20 mouse cellular contexts compared by ENCODE assay signal in the genomic region with DNA sequence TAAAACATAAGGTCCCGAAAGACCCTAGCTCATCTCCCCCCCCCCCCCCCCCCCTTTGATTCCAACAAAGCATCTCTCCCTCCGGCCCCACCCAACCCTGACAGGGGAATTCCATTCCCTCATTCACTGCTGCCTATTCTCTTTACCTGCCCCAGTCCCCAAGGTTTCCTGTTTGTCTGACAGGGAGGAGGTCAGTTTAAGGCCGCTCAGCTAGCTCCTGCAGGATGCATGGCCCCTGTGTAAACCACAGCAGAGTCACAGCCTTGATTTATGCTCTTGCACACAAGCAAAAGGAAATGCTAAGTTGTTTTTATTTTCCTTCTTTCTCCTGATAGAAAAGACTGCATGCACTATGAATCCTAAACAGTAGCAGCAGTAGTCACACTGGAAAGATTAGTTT.
DNase-seq lines count a peak whose midpoint lies in the region; ATAC-seq and TF ChIP-seq lines count a peak whose summit lies in the region.
"Had no signal": no experiment of that assay in that cellular context is flagged by ENCODE, and none has a peak within 500 bp of the region (broad histone marks: within the 10 kb centered on the region; RNA-seq: fewer than 3 reads in every experiment).

No protein-coding gene starts in this region.

- no peaks in the 10 kb centered on the region for H3K27me3 ChIP-seq in kidney, adult 2 months (replicated peaks; ENCODE audit: control insufficient read depth, insufficient read depth, low read length)
- no peaks in the 10 kb centered on the region for H3K27me3 ChIP-seq in kidney, embryonic 16.5 days (ENCODE audit: insufficient read depth, low read length)
- H3K27me3 ChIP-seq: embryonic facial prominence, embryonic 15.5 days; limb, embryonic 13.5 days; neural tube, embryonic 12.5 days; Patski had no signal

- H3K9ac ChIP-seq in kidney, embryonic 16.5 days (replicated peaks; ENCODE audit: low read length), result no peak overlapping the region
- H3K9ac ChIP-seq: embryonic facial prominence, embryonic 15.5 days; limb, embryonic 13.5 days; liver, embryonic 14.5 days; neural tube, embryonic 12.5 days had no signal

- TF ChIP-seq POLR2A in kidney, adult 2 months (IDR thresholded peaks at IDR 0.05; ENCODE audit: low read depth, low read length), result no peak

- no peak overlapping the region for H3K27ac ChIP-seq in kidney, adult 2 months (ENCODE audit: insufficient read depth, low read depth, low read length)
- peak overlapping the region; percentile 77 for H3K27ac ChIP-seq in kidney, embryonic 16.5 days (ENCODE audit: low read length)
- H3K27ac ChIP-seq: embryonic facial prominence, embryonic 15.5 days; hindbrain, postnatal 0 days; limb, embryonic 13.5 days; liver, embryonic 14.5 days; macrophage; neural tube, embryonic 12.5 days had no signal

- H3K4me3 ChIP-seq in kidney, adult 2 months (ENCODE audit: insufficient read depth, low read depth, low read length), result no peak overlapping the region
- no peak overlapping the region for H3K4me3 ChIP-seq in kidney, embryonic 16.5 days (ENCODE audit: low read length)
- H3K4me3 ChIP-seq: embryonic facial prominence, embryonic 15.5 days; limb, embryonic 13.5 days; neural tube, embryonic 12.5 days had no signal

- H3K9me3 ChIP-seq in kidney, embryonic 16.5 days (ENCODE audit: low read length), result no peaks in the 10 kb centered on the region
- H3K9me3 ChIP-seq: embryonic facial prominence, embryonic 15.5 days; limb, embryonic 13.5 days; neural tube, embryonic 12.5 days had no signal

- H3K4me2 ChIP-seq in kidney, embryonic 16.5 days (replicated peaks; ENCODE audit: low read depth, low read length), result no peak overlapping the region
- H3K4me2 ChIP-seq: embryonic facial prominence, embryonic 15.5 days; limb, embryonic 13.5 days; midbrain, embryonic 11.5 days; neural tube, embryonic 12.5 days had no signal

- no peak for TF ChIP-seq CTCF in kidney, adult 2 months (conservative IDR thresholded peaks at IDR 0.05; ENCODE audit: insufficient read depth, insufficient read length, low read depth, low read length)

- 0 out of 2 replicates have a peak, but pooled peaks cover 4% of the 10 kb centered on the region for H3K4me1 ChIP-seq in kidney, adult 2 months (ENCODE audit: control insufficient read depth, insufficient read depth, low read length)
- no peaks in the 10 kb centered on the region for H3K4me1 ChIP-seq in kidney, embryonic 16.5 days (ENCODE audit: insufficient read depth, low read length)
- H3K4me1 ChIP-seq: embryonic facial prominence, embryonic 15.5 days; limb, embryonic 13.5 days; neural tube, embryonic 12.5 days had no signal

- peaks cover 9% of the 10 kb centered on the region for H3K36me3 ChIP-seq in kidney, adult 2 months (ENCODE audit: control insufficient read depth, insufficient read depth, low read length)
- H3K36me3 ChIP-seq in kidney, embryonic 16.5 days (ENCODE audit: insufficient read depth, low read length), result peaks cover 22% of the 10 kb centered on the region

- peak; percentile 50 for DNase-seq in kidney, adult 2 months
- no peak for DNase-seq in kidney, adult 8-10 months
- peak; percentile 20 for DNase-seq in urinary bladder, postnatal 14 days (ENCODE audit: low spot score)
- no peak for DNase-seq in urinary bladder, postnatal 4 days (ENCODE audit: low spot score in 2 of 2)
- no peak for DNase-seq in neural tube, embryonic 10.5 days (ENCODE audit: extremely low spot score, low spot score)
- DNase-seq in layer of hippocampus, adult 9-11 months, result no peak
- DNase-seq: adrenal gland, adult 8-10 months; cerebellum, postnatal 14 days; heart, adult 18-20 months; thymus, postnatal 25 days had no signal

- 61% methylated on average over 3 of the region's 3 CpGs for WGBS in kidney, adult 2 months
- WGBS in kidney, embryonic 16.5 days, result 40% methylated on average over 2 of the region's 3 CpGs

- peak; percentile 92 for ATAC-seq in kidney, embryonic 16.5 days (ENCODE audit: low FRiP score, low TSS enrichment)
- ATAC-seq: forebrain, embryonic 16.5 days; hindbrain, postnatal 0 days; Patski had no signal

Comparison
In these comparisons a context has a peak if more than half of its experiments do, and no peak if none do; other contexts are left out.
1. DNase-seq: peak in kidney, adult 2 months (single experiment) and urinary bladder, postnatal 14 days (single experiment); none in kidney, adult 8-10 months (0 of 2), urinary bladder, postnatal 4 days (0 of 2), neural tube, embryonic 10.5 days (single experiment) and layer of hippocampus, adult 9-11 months (single experiment).